Mouse (Mus musculus) ES-Bruce4 (cell line): ENCODE data around the gene Agrn. TPM values are rescaled to one million over a fixed set of nuclear protein-coding genes. Genes with fewer than 3 reads are reported as not detected.

Experiments used
- H3K27ac ChIP-seq: 2 replicates; pipeline ENCODE4 v1.5.1; 2012; ENCODE audit warnings: low read length, inconsistent platforms; ENCODE audit not compliant: insufficient read depth
- H3K27me3 ChIP-seq: 2 replicates; pipeline ENCODE4 v1.6.1; 2012; ENCODE audit warnings: mild to moderate bottlenecking, low read length, inconsistent platforms; ENCODE audit not compliant: control insufficient read depth, poor library complexity, insufficient read depth, severe bottlenecking
- H3K36me3 ChIP-seq: 2 replicates; pipeline ENCODE4 v1.6.1; 2012; ENCODE audit warnings: inconsistent platforms, mild to moderate bottlenecking, low read length, moderate library complexity; ENCODE audit not compliant: control insufficient read depth, poor library complexity, insufficient read depth, severe bottlenecking
- H3K4me1 ChIP-seq: one replicate; pipeline ENCODE4 v1.8.1; 2011; ENCODE audit warnings: low read length; ENCODE audit not compliant: control insufficient read depth, insufficient read depth
- H3K4me3 ChIP-seq: 2 replicates; pipeline ENCODE4 v1.5.1; 2011; ENCODE audit warnings: low read depth, mild to moderate bottlenecking, low read length
- H3K9ac ChIP-seq: 2 replicates; pipeline ENCODE4 v1.6.1; 2012; ENCODE audit warnings: low read depth, mild to moderate bottlenecking, inconsistent platforms; ENCODE audit not compliant: poor library complexity, severe bottlenecking
- H3K9me3 ChIP-seq: replicated peaks from 2 replicates; pipeline ENCODE4 v1.6.1; 2012; ENCODE audit warnings: mild to moderate bottlenecking, low read length, inconsistent platforms; ENCODE audit not compliant: control insufficient read depth, poor library complexity, insufficient read depth, severe bottlenecking
- CTCF ChIP-seq: IDR thresholded peaks from one replicate; pipeline ENCODE4 v1.8.1; 2011; ENCODE audit warnings: low read depth, low read length
- EP300 ChIP-seq: IDR thresholded peaks from 2 replicates; pipeline ENCODE4 v1.6.1; 2011; ENCODE audit warnings: low read depth, low read length; ENCODE audit not compliant: insufficient read depth
- POLR2A ChIP-seq: IDR thresholded peaks from one replicate; pipeline ENCODE4 v1.8.1; 2011; ENCODE audit warnings: low read length; ENCODE audit not compliant: insufficient read depth
- polyA plus RNA-seq: library from polyadenylated mRNA; stranded (reverse); fragments of >200 nt; gene quantifications from 2 replicates; pipeline ENCODE4 v1.2.4, GENCODE M21; 2011; ENCODE audit warnings: low read depth; ENCODE audit not compliant: missing spikeins, insufficient read depth, insufficient read length

The Agrn gene
- polyA plus RNA-seq, 1 experiment: 156 TPM

DNA sequence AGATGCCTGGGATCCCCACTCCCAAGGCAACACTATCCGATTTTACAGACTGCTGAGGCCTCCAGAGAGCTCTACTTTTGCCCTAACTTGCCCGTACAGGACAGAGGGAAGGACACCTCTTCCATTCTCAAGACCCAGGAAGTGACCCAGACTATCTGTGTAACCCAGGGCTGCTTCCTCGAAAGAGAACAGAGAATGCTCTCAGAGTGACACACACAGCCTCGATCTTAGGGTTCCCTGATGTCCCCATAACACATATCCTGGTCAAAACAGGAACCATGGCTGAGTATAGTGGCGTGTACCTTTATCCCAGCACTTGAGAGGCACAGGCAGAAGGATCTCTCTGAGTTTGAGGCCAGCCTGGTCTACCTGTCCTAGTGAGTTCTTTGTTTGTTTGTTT is 13.5 kb downstream of the Agrn start:
- Histone ChIP-seq H3K9me3 (peaks cover 48% of the 10 kb centered on the region), H3K27ac (no peak overlapping the region), H3K4me1 (peaks cover 14% of the 10 kb centered on the region), H3K9ac (no peak overlapping the region), H3K27me3 (no peaks in the 10 kb centered on the region), H3K4me3 (no peak overlapping the region), H3K36me3 (peaks cover 34% of the 10 kb centered on the region)
- no peak for TF ChIP-seq CTCF
- TF ChIP-seq POLR2A: no peak
- no peak for TF ChIP-seq EP300

DNA sequence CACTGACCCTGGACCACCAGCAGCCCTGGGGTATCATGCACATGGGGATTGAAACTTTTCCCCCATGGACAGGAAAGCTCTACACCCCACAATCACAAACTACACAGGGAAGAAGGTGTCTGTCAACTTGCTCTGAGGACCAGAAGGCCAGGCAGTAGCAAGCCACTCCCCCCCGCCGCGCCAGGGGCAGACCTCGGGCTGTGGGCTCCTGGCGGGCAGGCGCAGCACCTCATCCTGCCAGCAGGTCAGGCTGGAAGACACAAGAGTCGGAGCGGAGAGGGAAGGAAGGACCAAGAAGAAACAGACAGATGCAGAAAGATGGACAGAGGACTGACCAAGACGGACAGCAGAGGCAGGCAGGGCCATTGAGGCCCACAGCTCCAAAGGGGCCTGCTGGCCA is 19.7 kb downstream of the Agrn start:
- Histone ChIP-seq H3K36me3 (peaks cover 85% of the 10 kb centered on the region), H3K4me1 (no peaks in the 10 kb centered on the region), H3K9me3 (peaks cover 95% of the 10 kb centered on the region), H3K9ac (no peak overlapping the region), H3K4me3 (no peak overlapping the region), H3K27me3 (no peaks in the 10 kb centered on the region), H3K27ac (no peak overlapping the region)
- TF ChIP-seq POLR2A (no peak), CTCF (no peak), EP300 (no peak)

DNA sequence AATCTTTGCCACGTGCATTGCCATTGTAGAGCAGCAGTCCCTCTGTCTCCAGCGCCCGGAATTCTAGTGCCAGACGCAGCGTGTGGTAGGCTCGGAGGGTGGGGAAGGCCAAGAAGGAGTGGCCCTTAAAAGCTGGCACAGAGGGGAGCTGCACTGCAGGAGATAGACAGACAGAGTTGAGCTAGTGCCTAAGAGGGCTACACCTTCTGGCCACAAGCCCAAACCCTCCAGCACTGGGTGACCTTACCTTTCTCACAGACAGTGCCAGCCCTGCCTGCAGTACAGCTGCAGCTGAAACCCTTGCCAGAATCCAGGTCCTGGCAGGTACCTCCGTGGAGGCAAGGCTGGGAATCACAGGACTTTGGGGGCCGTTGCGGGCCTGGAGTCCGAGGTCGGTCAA is 25.5 kb downstream of the Agrn start:
- no peak overlapping the region for H3K27ac ChIP-seq
- H3K36me3 ChIP-seq: peaks cover 100% of the 10 kb centered on the region
- no peaks in the 10 kb centered on the region for H3K4me1 ChIP-seq
- H3K9ac ChIP-seq: no peak overlapping the region
- no peaks in the 10 kb centered on the region for H3K27me3 ChIP-seq
- TF ChIP-seq CTCF: no peak
- H3K9me3 ChIP-seq: peaks cover 67% of the 10 kb centered on the region
- no peak overlapping the region for H3K4me3 ChIP-seq

DNA sequence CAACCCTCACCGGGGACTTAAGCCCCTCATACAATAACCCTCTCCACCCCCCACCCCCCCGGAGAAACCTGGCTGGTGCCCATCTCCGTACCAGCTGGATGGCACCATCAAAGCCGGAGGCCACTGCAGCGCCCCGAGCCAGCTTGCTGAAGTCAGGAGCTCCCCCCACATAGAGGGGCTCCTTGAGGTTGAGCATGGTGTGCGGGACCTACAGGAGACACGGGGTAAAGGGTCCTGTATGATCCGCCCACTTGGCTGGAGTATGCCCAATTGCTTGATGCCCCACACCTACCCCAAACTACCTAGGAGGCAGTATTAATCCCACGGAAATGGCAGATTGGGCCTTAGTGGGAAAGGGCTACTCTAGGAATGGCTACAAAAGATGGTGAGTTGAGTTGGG is 28.2 kb downstream of the Agrn start:
- Histone ChIP-seq H3K9me3 (peaks cover 66% of the 10 kb centered on the region), H3K36me3 (peaks cover 95% of the 10 kb centered on the region), H3K27me3 (no peaks in the 10 kb centered on the region), H3K4me1 (no peaks in the 10 kb centered on the region), H3K27ac (no peak overlapping the region), H3K9ac (no peak overlapping the region), H3K4me3 (no peak overlapping the region)
- no peak for TF ChIP-seq CTCF
- TF ChIP-seq EP300: no peak
- TF ChIP-seq POLR2A: no peak

DNA sequence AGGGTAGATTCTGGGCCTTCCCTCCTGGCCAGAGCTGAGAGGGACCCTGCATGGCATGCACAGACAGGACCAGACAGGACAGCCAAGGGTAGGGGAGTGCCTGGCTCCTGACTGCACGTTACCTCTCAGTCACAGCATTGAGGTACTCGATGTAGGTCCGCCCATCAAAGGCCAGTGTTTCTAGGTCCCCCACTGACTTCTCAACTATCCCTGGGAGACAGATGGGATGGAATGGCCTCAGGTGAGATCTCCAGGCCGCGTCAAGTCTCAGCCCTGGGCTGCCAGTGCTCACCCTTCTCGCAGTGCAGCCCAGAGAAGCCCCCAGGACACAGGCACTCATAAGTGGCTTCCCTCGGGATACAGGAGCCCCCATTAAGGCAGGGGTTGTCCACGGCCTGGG is 28.7 kb downstream of the Agrn start:
- H3K27me3 ChIP-seq: no peaks in the 10 kb centered on the region
- peaks cover 90% of the 10 kb centered on the region for H3K36me3 ChIP-seq
- H3K9ac ChIP-seq: no peak overlapping the region
- H3K4me3 ChIP-seq: no peak overlapping the region
- no peaks in the 10 kb centered on the region for H3K4me1 ChIP-seq
- peaks cover 67% of the 10 kb centered on the region for H3K9me3 ChIP-seq
- H3K27ac ChIP-seq: no peak overlapping the region
- TF ChIP-seq EP300: no peak
- TF ChIP-seq POLR2A: no peak
- no peak for TF ChIP-seq CTCF

DNA sequence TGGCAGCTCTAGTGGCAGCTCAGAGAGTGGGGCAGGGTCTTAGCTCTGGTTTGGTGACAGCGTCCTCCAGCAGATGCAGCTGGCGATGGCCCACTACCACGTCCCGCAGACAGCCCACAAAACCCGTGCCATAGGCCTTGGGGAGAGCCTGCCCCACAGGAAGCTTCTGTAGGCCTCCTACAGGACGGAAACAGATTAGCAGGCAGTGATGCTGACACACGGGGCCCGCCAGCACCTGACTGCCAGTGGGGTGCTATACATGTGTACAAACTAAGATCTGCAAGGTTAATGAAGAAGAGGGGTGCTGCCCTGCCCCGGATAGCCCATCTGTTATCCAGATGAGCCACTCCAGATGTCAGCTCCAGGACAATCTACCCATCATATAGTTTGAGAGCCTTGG is 30.8 kb downstream of the Agrn start:
- Histone ChIP-seq H3K36me3 (peaks cover 69% of the 10 kb centered on the region), H3K4me1 (no peaks in the 10 kb centered on the region), H3K27me3 (no peaks in the 10 kb centered on the region), H3K27ac (no peak overlapping the region), H3K4me3 (no peak overlapping the region), H3K9me3 (peaks cover 61% of the 10 kb centered on the region), H3K9ac (no peak overlapping the region)
- TF ChIP-seq CTCF (no peak), POLR2A (no peak), EP300 (no peak)
